Mouse (Mus musculus) CH12.LX (cell line): ENCODE data around the gene Ttc7. TPM values are rescaled to one million over a fixed set of nuclear protein-coding genes. Genes with fewer than 3 reads are reported as not detected.

Source experiments
- DNase-seq: peaks from one replicate; pipeline ENCODE4 v3.0.0-alpha.2; 2013; ENCODE audit errors: extremely low read depth
- H3K27ac ChIP-seq: 2 replicates; pipeline ENCODE4 v1.5.1; 2012; ENCODE audit warnings: low read depth, mild to moderate bottlenecking, control low read depth, moderate library complexity; ENCODE audit not compliant: insufficient read depth
- H3K27me3 ChIP-seq: replicated peaks from 2 replicates; pipeline ENCODE3; 2012; ENCODE audit warnings: inconsistent platforms
- H3K36me3 ChIP-seq, 2 experiments: replicated peaks in 1 of 2; 2 replicates each; pipeline versions ENCODE3 to v1.6.1; 2012; ENCODE audit warnings: inconsistent platforms in 1 of 2, low read length in 1 of 2, mild to moderate bottlenecking in 1 of 2, mixed read lengths in 1 of 2, moderate library complexity in 1 of 2; ENCODE audit not compliant: control insufficient read depth in 1 of 2, insufficient read depth in 1 of 2
- H3K4me1 ChIP-seq, 2 experiments: 2 replicates each; pipeline ENCODE4 v1.6.1; 2012; ENCODE audit warnings: inconsistent platforms in 1 of 2, moderate library complexity in 1 of 2; ENCODE audit not compliant: insufficient read depth in 2 of 2, control insufficient read depth in 1 of 2
- H3K4me2 ChIP-seq: 2 replicates; pipeline ENCODE4 v1.6.1; 2012; ENCODE audit warnings: low read depth, mild to moderate bottlenecking, control low read depth; ENCODE audit not compliant: poor library complexity, insufficient read depth, severe bottlenecking
- H3K4me3 ChIP-seq, 3 experiments: fragments of 150-350 bp in 1 of 3; sonication (generic) in 1 of 3; replicated peaks in 1 of 3; 2 replicates each; pipeline versions ENCODE3 to v1.5.1; 2011 to 2012; ENCODE audit warnings: low read depth in 2 of 3, low read length in 2 of 3, mild to moderate bottlenecking in 2 of 3, moderate library complexity in 2 of 3, control low read depth in 1 of 3, improper control_type of control experiment in 1 of 3, inconsistent platforms in 1 of 3, mixed read lengths in 1 of 3; ENCODE audit not compliant: poor library complexity in 1 of 3
- H3K79me2 ChIP-seq: replicated peaks from 2 replicates; pipeline ENCODE4 v1.6.1; 2012; ENCODE audit warnings: mild to moderate bottlenecking, moderate library complexity; ENCODE audit not compliant: control insufficient read depth, poor library complexity, insufficient read depth, severe bottlenecking; ENCODE audit errors: extremely low read depth
- H3K9ac ChIP-seq: 2 replicates; pipeline ENCODE4 v1.6.1; 2012; ENCODE audit warnings: low read depth, mild to moderate bottlenecking, control low read depth, moderate library complexity; ENCODE audit not compliant: insufficient read depth
- H3K9me3 ChIP-seq: replicated peaks from 2 replicates; pipeline ENCODE3; 2012; ENCODE audit warnings: low read length, inconsistent platforms, mixed read lengths
- BHLHE40 ChIP-seq: IDR thresholded peaks from 2 replicates; pipeline ENCODE4 v1.6.1; 2011; ENCODE audit warnings: mild to moderate bottlenecking, low read depth, low read length, improper control_type of control experiment
- CHD2 ChIP-seq: IDR thresholded peaks from 2 replicates; pipeline ENCODE4 v1.6.1; 2011; ENCODE audit warnings: low read length, improper control_type of control experiment
- E2F4 ChIP-seq: IDR thresholded peaks from 2 replicates; pipeline ENCODE4 v1.6.1; 2011; ENCODE audit warnings: low read depth, low read length, improper control_type of control experiment; ENCODE audit not compliant: insufficient replicate concordance
- ELF1 ChIP-seq: IDR thresholded peaks from 2 replicates; pipeline ENCODE4 v1.6.1; 2014; ENCODE audit warnings: low read depth, mild to moderate bottlenecking, inconsistent platforms, low read length, improper control_type of control experiment
- EP300 ChIP-seq: IDR thresholded peaks from 2 replicates; pipeline ENCODE4 v1.6.1; 2011; ENCODE audit warnings: low read length, improper control_type of control experiment
- GABPA ChIP-seq: IDR thresholded peaks from 2 replicates; pipeline ENCODE4 v1.6.1; 2012; ENCODE audit warnings: low read depth, low read length, improper control_type of control experiment, inconsistent platforms; ENCODE audit not compliant: insufficient replicate concordance
- HCFC1 ChIP-seq: IDR thresholded peaks from 2 replicates; pipeline ENCODE4 v1.6.1; 2012; ENCODE audit warnings: low read depth, mild to moderate bottlenecking, inconsistent platforms, low read length, improper control_type of control experiment
- JUN ChIP-seq: IDR thresholded peaks from 2 replicates; pipeline ENCODE4 v1.6.1; 2011; ENCODE audit warnings: low read depth, mild to moderate bottlenecking, low read length, improper control_type of control experiment, moderate library complexity; ENCODE audit not compliant: insufficient read depth
- KAT2A ChIP-seq: IDR thresholded peaks from 2 replicates; pipeline ENCODE4 v1.6.1; 2012; ENCODE audit warnings: low read length, improper control_type of control experiment, inconsistent platforms; ENCODE audit not compliant: insufficient replicate concordance
- MAZ ChIP-seq: IDR thresholded peaks from 2 replicates; pipeline ENCODE4 v1.6.1; 2012; ENCODE audit warnings: low read depth, mild to moderate bottlenecking, inconsistent platforms, low read length, improper control_type of control experiment, moderate library complexity
- MYC ChIP-seq: IDR thresholded peaks from 2 replicates; pipeline ENCODE4 v1.6.1; 2011; ENCODE audit warnings: low read depth, mild to moderate bottlenecking, improper control_type of control experiment, low read length
- NELFE ChIP-seq: IDR thresholded peaks from 2 replicates; pipeline ENCODE4 v1.6.1; 2011; ENCODE audit warnings: low read depth, low read length, improper control_type of control experiment
- NRF1 ChIP-seq: IDR thresholded peaks from 2 replicates; pipeline ENCODE4 v1.6.1; 2014; ENCODE audit warnings: low read depth, mild to moderate bottlenecking, inconsistent platforms, low read length, improper control_type of control experiment, moderate library complexity
- PAX5 ChIP-seq: IDR thresholded peaks from 2 replicates; pipeline ENCODE4 v1.6.1; 2012; ENCODE audit warnings: low read length, inconsistent platforms, mixed read lengths
- POLR2A ChIP-seq: IDR thresholded peaks from 2 replicates; pipeline ENCODE4 v1.6.1; 2011; ENCODE audit warnings: low read depth, mild to moderate bottlenecking, improper control_type of control experiment, low read length
- RAD21 ChIP-seq: IDR thresholded peaks from 2 replicates; pipeline ENCODE4 v1.6.1; 2011; ENCODE audit warnings: low read depth, mild to moderate bottlenecking, low read length, improper control_type of control experiment, moderate library complexity
- RCOR1 ChIP-seq: conservative IDR thresholded peaks from 2 replicates; pipeline ENCODE4 v1.6.1; 2012; ENCODE audit warnings: low read depth, mild to moderate bottlenecking, inconsistent platforms, low read length, improper control_type of control experiment
- SIN3A ChIP-seq: IDR thresholded peaks from 2 replicates; pipeline ENCODE4 v1.6.1; 2012; ENCODE audit warnings: low read length, improper control_type of control experiment, inconsistent platforms
- SMC3 ChIP-seq: IDR thresholded peaks from 2 replicates; pipeline ENCODE4 v1.6.1; 2011; ENCODE audit warnings: low read depth, low read length, improper control_type of control experiment
- TBP ChIP-seq: conservative IDR thresholded peaks from 2 replicates; pipeline ENCODE4 v1.6.1; 2011; ENCODE audit warnings: low read depth, low read length, improper control_type of control experiment
- TCF12 ChIP-seq: IDR thresholded peaks from 2 replicates; pipeline ENCODE4 v1.6.1; 2014; ENCODE audit warnings: low read depth, mild to moderate bottlenecking, inconsistent platforms, low read length, improper control_type of control experiment
- USF1 ChIP-seq: IDR thresholded peaks from 2 replicates; pipeline ENCODE4 v1.6.1; 2014; ENCODE audit warnings: low read depth, mild to moderate bottlenecking, inconsistent platforms, low read length, improper control_type of control experiment
- USF2 ChIP-seq: conservative IDR thresholded peaks from 2 replicates; pipeline ENCODE4 v1.6.1; 2011; ENCODE audit warnings: low read depth, low read length, improper control_type of control experiment
- ZC3H11A ChIP-seq: IDR thresholded peaks from 2 replicates; pipeline ENCODE4 v1.6.1; 2012; ENCODE audit warnings: low read depth, mild to moderate bottlenecking, inconsistent platforms, low read length, improper control_type of control experiment
- ZMIZ1 ChIP-seq: IDR thresholded peaks from 2 replicates; pipeline ENCODE4 v1.6.1; 2012; ENCODE audit warnings: low read depth, mild to moderate bottlenecking, inconsistent platforms, low read length, improper control_type of control experiment
- dilution Hi-C: fragments of 300-500 bp; cut with MboI; formaldehyde crosslinking; loops from 2 replicates; pipeline ENCODE4 v1.14.3; 2020; ENCODE audit warnings: low sequenced_read_pairs; ENCODE audit not compliant: extremely low pct_unique_long_range_greater_than_20kb, extremely low pct_ligation_motif_present
- in situ Hi-C: fragments of 300-500 bp; cut with MboI; formaldehyde crosslinking; loops from 3 replicates; pipeline ENCODE4 v1.14.3; 2019; ENCODE audit warnings: low sequenced_read_pairs, low pct_ligation_motif_present, low pct_unique_long_range_greater_than_20kb, mixed read lengths
- polyA plus RNA-seq: library from polyadenylated mRNA; unstranded; fragments of >175 nt; gene quantifications from 2 replicates; pipeline ENCODE4 v1.2.1, GENCODE M21; 2012; ENCODE audit warnings: low read depth; ENCODE audit not compliant: insufficient read length
- total RNA-seq, 2 experiments: library from RNA; depleted of rRNA; stranded (reverse); fragments of 300-350 nt in 1 of 2; fragments of >200 nt in 1 of 2; gene quantifications; 2 replicates each; pipeline ENCODE4 v1.2.3; 2012 to 2014

Gene Ttc7
- total and polyA plus RNA-seq, 3 experiments = 6.2 to 16.4 (median 12.8) TPM

- dilution Hi-C loops = no loop called here
Observed at GRCm38 (mm10) chr17:87391242-87391641, 108.6 kb downstream of the Ttc7 start.

GRCm38 (mm10) chr17:87397088-87397487 lies 114.4 kb downstream of the Ttc7 start:
- Histone ChIP-seq H3K27ac (no peak overlapping the region), H3K79me2 (no peaks in the 10 kb centered on the region), H3K4me3 (no peak overlapping the region), H3K27me3 (no peaks in the 10 kb centered on the region), H3K4me2 (no peak overlapping the region), H3K36me3 (no peaks in the 10 kb centered on the region), H3K9ac (no peak overlapping the region), H3K9me3 (no peaks in the 10 kb centered on the region), H3K4me1 (peaks cover 0 to 5% of the 10 kb centered on the region in 2 experiments; a peak in 1 of 4 replicates)
- dilution Hi-C loops (no loop called here), in situ Hi-C loops (no loop called here)
- TF ChIP-seq KAT2A (no peak), POLR2A (no peak), EP300 (no peak), BHLHE40 (no peak), ELF1 (no peak), RAD21 (no peak), E2F4 (no peak), PAX5 (no peak), USF2 (no peak), CHD2 (no peak), MYC (no peak), TBP (no peak), RCOR1 (no peak), SIN3A (no peak), ZMIZ1 (no peak)
- DNase-seq = no peak

More at GRCm38 (mm10) chr17:87391242-87391641, 108.6 kb downstream of the Ttc7 start:
- Histone ChIP-seq H3K79me2 (no peaks in the 10 kb centered on the region), H3K4me1 (peaks cover 10 to 17% of the 10 kb centered on the region in 2 experiments; a peak in 3 of 4 replicates), H3K9me3 (no peaks in the 10 kb centered on the region), H3K36me3 (no peaks in the 10 kb centered on the region), H3K4me3 (no peak overlapping the region), H3K9ac (no peak overlapping the region), H3K27me3 (no peaks in the 10 kb centered on the region), H3K27ac (no peak overlapping the region), H3K4me2 (no peak overlapping the region)
- no peak for TF ChIP-seq ELF1
- TF ChIP-seq HCFC1 = no peak
- no peak for TF ChIP-seq ZC3H11A
- no peak for TF ChIP-seq NRF1
- TF ChIP-seq USF1 = no peak
- no peak for TF ChIP-seq RAD21
- TF ChIP-seq SMC3 = no peak
- no peak for TF ChIP-seq E2F4
- TF ChIP-seq MAZ = no peak
- no peak for TF ChIP-seq TBP
- TF ChIP-seq GABPA = no peak
- TF ChIP-seq NELFE = no peak
- no peak for TF ChIP-seq MYC
- TF ChIP-seq TCF12 = no peak
- TF ChIP-seq USF2 = no peak
- no peak for TF ChIP-seq JUN
- in situ Hi-C loops = no loop called here
- no peak for DNase-seq
